Mouse (Mus musculus): Measurements from ENCODE around the gene Ppp1r13b. TPM values are rescaled to one million over a fixed set of nuclear protein-coding genes. Genes with fewer than 3 reads are reported as not detected.

Ppp1r13b gene
- polyA plus RNA-seq, 1 experiment = 32.1 TPM

GRCm38 (mm10) chr12:111843470-111843869 lies 64.4 kb downstream of the Ppp1r13b start:
- TF ChIP-seq CTCF (IDR thresholded peaks at IDR 0.05; ENCODE audit: extremely low read depth, insufficient read depth, low read length) (no peak), POLR2A (IDR thresholded peaks at IDR 0.05; ENCODE audit: extremely low read depth, insufficient read depth, low read length) (no peak)
- Histone ChIP-seq H3K27ac (ENCODE audit: insufficient read depth, low read length) (no peak overlapping the region), H3K4me1 (ENCODE audit: control insufficient read depth, insufficient read depth, low read length) (0 out of 2 replicates have a peak, but pooled peaks cover under 1% of the 10 kb centered on the region), H3K4me3 (ENCODE audit: insufficient read depth, low read length) (no peak overlapping the region)

- no peak for TF ChIP-seq POLR2A (IDR thresholded peaks at IDR 0.05; ENCODE audit: extremely low read depth, insufficient read depth, low read length)
- TF ChIP-seq CTCF (IDR thresholded peaks at IDR 0.05; ENCODE audit: extremely low read depth, insufficient read depth, low read length) = no peak
- Histone ChIP-seq H3K27ac (ENCODE audit: insufficient read depth, low read length) (0 out of 2 replicates have a peak overlapping the region, but pooled peaks have one; percentile 12), H3K4me3 (ENCODE audit: insufficient read depth, low read length) (no peak overlapping the region), H3K4me1 (ENCODE audit: control insufficient read depth, insufficient read depth, low read length) (no peaks in the 10 kb centered on the region)
These were observed 65.1 kb downstream of the Ppp1r13b start for GRCm38 (mm10) chr12:111842565-111843433.

GRCm38 (mm10) chr12:111833457-111833856 lies 74.5 kb downstream of the Ppp1r13b start:
- no peak overlapping the region for H3K27ac ChIP-seq (ENCODE audit: insufficient read depth, low read length)

GRCm38 (mm10) chr12:111832643-111833042 lies 75.3 kb downstream of the Ppp1r13b start:
- TF ChIP-seq POLR2A (IDR thresholded peaks at IDR 0.05; ENCODE audit: extremely low read depth, insufficient read depth, low read length) = no peak
- TF ChIP-seq CTCF (IDR thresholded peaks at IDR 0.05; ENCODE audit: extremely low read depth, insufficient read depth, low read length) = no peak
- H3K4me1 ChIP-seq (ENCODE audit: control insufficient read depth, insufficient read depth, low read length) = peaks cover 5% of the 10 kb centered on the region
- H3K27ac ChIP-seq (ENCODE audit: insufficient read depth, low read length) = no peak overlapping the region
- H3K4me3 ChIP-seq (ENCODE audit: insufficient read depth, low read length) = no peak overlapping the region

More at GRCm38 (mm10) chr12:111833457-111833856, 74.5 kb downstream of the Ppp1r13b start:
- no peak for TF ChIP-seq CTCF (IDR thresholded peaks at IDR 0.05; ENCODE audit: extremely low read depth, insufficient read depth, low read length)
- H3K4me3 ChIP-seq (ENCODE audit: insufficient read depth, low read length) = no peak overlapping the region
- peaks cover 5% of the 10 kb centered on the region for H3K4me1 ChIP-seq (ENCODE audit: control insufficient read depth, insufficient read depth, low read length)

GRCm38 (mm10) chr12:111830375-111830774 lies 77.5 kb downstream of the Ppp1r13b start:
- TF ChIP-seq POLR2A (IDR thresholded peaks at IDR 0.05; ENCODE audit: extremely low read depth, insufficient read depth, low read length) = no peak
- no peak for TF ChIP-seq CTCF (IDR thresholded peaks at IDR 0.05; ENCODE audit: extremely low read depth, insufficient read depth, low read length)
- no peak overlapping the region for H3K4me3 ChIP-seq (ENCODE audit: insufficient read depth, low read length)
- H3K4me1 ChIP-seq (ENCODE audit: control insufficient read depth, insufficient read depth, low read length) = peaks cover 5% of the 10 kb centered on the region
- H3K27ac ChIP-seq (ENCODE audit: insufficient read depth, low read length) = no peak overlapping the region

GRCm38 (mm10) chr12:111829954-111830353 lies 78.0 kb downstream of the Ppp1r13b start:
- H3K4me3 ChIP-seq (ENCODE audit: insufficient read depth, low read length) = no peak overlapping the region
- no peak for TF ChIP-seq POLR2A (IDR thresholded peaks at IDR 0.05; ENCODE audit: extremely low read depth, insufficient read depth, low read length)
- TF ChIP-seq CTCF (IDR thresholded peaks at IDR 0.05; ENCODE audit: extremely low read depth, insufficient read depth, low read length) = no peak
- no peak overlapping the region for H3K27ac ChIP-seq (ENCODE audit: insufficient read depth, low read length)
- peaks cover 5% of the 10 kb centered on the region for H3K4me1 ChIP-seq (ENCODE audit: control insufficient read depth, insufficient read depth, low read length)

- TF ChIP-seq CTCF (IDR thresholded peaks at IDR 0.05; ENCODE audit: extremely low read depth, insufficient read depth, low read length) (no peak), POLR2A (IDR thresholded peaks at IDR 0.05; ENCODE audit: extremely low read depth, insufficient read depth, low read length) (no peak)
- Histone ChIP-seq H3K27ac (ENCODE audit: insufficient read depth, low read length) (no peak overlapping the region), H3K4me1 (ENCODE audit: control insufficient read depth, insufficient read depth, low read length) (peaks cover 5% of the 10 kb centered on the region), H3K4me3 (ENCODE audit: insufficient read depth, low read length) (no peak overlapping the region)
These were observed 78.5 kb downstream of the Ppp1r13b start for GRCm38 (mm10) chr12:111829447-111829846.

GRCm38 (mm10) chr12:111827556-111827955 lies 80.4 kb downstream of the Ppp1r13b start:
- Histone ChIP-seq H3K27ac (ENCODE audit: insufficient read depth, low read length) (no peak overlapping the region), H3K4me1 (ENCODE audit: control insufficient read depth, insufficient read depth, low read length) (peaks cover 5% of the 10 kb centered on the region), H3K4me3 (ENCODE audit: insufficient read depth, low read length) (no peak overlapping the region)
- no peak for TF ChIP-seq CTCF (IDR thresholded peaks at IDR 0.05; ENCODE audit: extremely low read depth, insufficient read depth, low read length)
- no peak for TF ChIP-seq POLR2A (IDR thresholded peaks at IDR 0.05; ENCODE audit: extremely low read depth, insufficient read depth, low read length)

GRCm38 (mm10) chr12:111821931-111822330 lies 86.0 kb downstream of the Ppp1r13b start:
- H3K4me3 ChIP-seq (ENCODE audit: insufficient read depth, low read length) = no peak overlapping the region
- peaks cover 2% of the 10 kb centered on the region; the same call in 1 of the 2 replicates for H3K4me1 ChIP-seq (ENCODE audit: control insufficient read depth, insufficient read depth, low read length)
- H3K27ac ChIP-seq (ENCODE audit: insufficient read depth, low read length) = no peak overlapping the region
- TF ChIP-seq CTCF (IDR thresholded peaks at IDR 0.05; ENCODE audit: extremely low read depth, insufficient read depth, low read length) = no peak
- TF ChIP-seq POLR2A (IDR thresholded peaks at IDR 0.05; ENCODE audit: extremely low read depth, insufficient read depth, low read length) = no peak

- H3K4me3 ChIP-seq (ENCODE audit: insufficient read depth, low read length) = no peak overlapping the region
- TF ChIP-seq POLR2A (IDR thresholded peaks at IDR 0.05; ENCODE audit: extremely low read depth, insufficient read depth, low read length) = no peak
- TF ChIP-seq CTCF (IDR thresholded peaks at IDR 0.05; ENCODE audit: extremely low read depth, insufficient read depth, low read length) = no peak
- H3K4me1 ChIP-seq (ENCODE audit: control insufficient read depth, insufficient read depth, low read length) = peaks cover 6% of the 10 kb centered on the region
- H3K27ac ChIP-seq (ENCODE audit: insufficient read depth, low read length) = no peak overlapping the region
These were observed 87.2 kb downstream of the Ppp1r13b start for GRCm38 (mm10) chr12:111820708-111821107.
